Mouse (Mus musculus): ENCODE results near the gene C1qtnf2. TPM values are rescaled to one million over a fixed set of nuclear protein-coding genes. Genes with fewer than 3 reads are reported as not detected.
A peak's percentile ranks its signal among the peaks of the same experiment; 100 is the strongest.

Gene C1qtnf2
- 30.4 and 38.4 TPM in 2 replicates for polyA plus RNA-seq (2015; fragmentation: Nextera tagmentation; extraction: Ambion mirVana)

GRCm38 (mm10) chr11:43474225-43474774, at the start of gene C1qtnf2:
Gene C1qtnf2, plus strand, starts transcription at chr11:43474276.
- 4% methylated on average over 24 of the region's 24 CpGs for WGBS
- H3K9me3 ChIP-seq (replicated peaks), result no peaks in the 10 kb centered on the region
- peaks cover 19% of the 10 kb centered on the region for H3K4me1 ChIP-seq
- H3K4me2 ChIP-seq (replicated peaks), result peak within 1 kb of the TSS; percentile 59
- H3K27me3 ChIP-seq, result no peaks in the 10 kb centered on the region
- H3K4me3 ChIP-seq (replicated peaks), result peak within 1 kb of the TSS; percentile 39
- 0 out of 2 replicates have a peak, but pooled peaks have one; percentile 51 for ATAC-seq (ENCODE audit: insufficient number of reproducible peaks, low FRiP score, low TSS enrichment, low read depth)
- H3K36me3 ChIP-seq, result no peaks in the 10 kb centered on the region
- peak within 1 kb of the TSS; percentile 11; the same call in 1 of the 2 replicates for H3K27ac ChIP-seq (replicated peaks)
- H3K9ac ChIP-seq, result peak within 1 kb of the TSS; percentile 18; the same call in 1 of the 2 replicates

- 75% methylated on average over 5 of the region's 5 CpGs for WGBS
- Histone ChIP-seq H3K9ac (no peak overlapping the region), H3K9me3 (replicated peaks) (no peaks in the 10 kb centered on the region), H3K27me3 (no peaks in the 10 kb centered on the region), H3K36me3 (peaks cover 20% of the 10 kb centered on the region), H3K4me1 (peaks cover 7% of the 10 kb centered on the region), H3K4me3 (replicated peaks) (no peak overlapping the region), H3K27ac (replicated peaks) (no peak overlapping the region), H3K4me2 (replicated peaks) (no peak overlapping the region)
- ATAC-seq (ENCODE audit: insufficient number of reproducible peaks, low FRiP score, low TSS enrichment, low read depth), result no peak
Observed at GRCm38 (mm10) chr11:43424386-43424785, 49.7 kb upstream of the C1qtnf2 start.

- H3K9me3 ChIP-seq (replicated peaks), result no peaks in the 10 kb centered on the region
- H3K4me2 ChIP-seq (replicated peaks), result peak overlapping the region; percentile 53
- 92% methylated on average over 9 of the region's 9 CpGs for WGBS
- 0 out of 2 replicates have a peak, but pooled peaks have one; percentile 51 for ATAC-seq (ENCODE audit: insufficient number of reproducible peaks, low FRiP score, low TSS enrichment, low read depth)
- no peak overlapping the region for H3K9ac ChIP-seq
- peaks cover 16% of the 10 kb centered on the region for H3K36me3 ChIP-seq
- no peaks in the 10 kb centered on the region for H3K27me3 ChIP-seq
- H3K4me1 ChIP-seq, result peaks cover 7% of the 10 kb centered on the region
- H3K27ac ChIP-seq (replicated peaks), result no peak overlapping the region
- peak overlapping the region; percentile 55 for H3K4me3 ChIP-seq (replicated peaks)
Observed at GRCm38 (mm10) chr11:43425166-43425709, 48.8 kb upstream of the C1qtnf2 start.

GRCm38 (mm10) chr11:43425824-43426413, 48.2 kb upstream of the C1qtnf2 start, which contains the start of gene Pttg1:
Gene Pttg1, minus strand, starts transcription at chr11:43426251.
- Histone ChIP-seq H3K9me3 (replicated peaks) (no peaks in the 10 kb centered on the region), H3K27ac (replicated peaks) (peak within 1 kb of the TSS; percentile 58), H3K27me3 (no peaks in the 10 kb centered on the region), H3K4me2 (replicated peaks) (peak within 1 kb of the TSS; percentile 53), H3K4me3 (replicated peaks) (peak within 1 kb of the TSS; percentile 55), H3K4me1 (peaks cover 7% of the 10 kb centered on the region), H3K36me3 (peaks cover 12% of the 10 kb centered on the region), H3K9ac (peak within 1 kb of the TSS; percentile 63)
- 3% methylated on average over 27 of the region's 27 CpGs for WGBS
- ATAC-seq (ENCODE audit: insufficient number of reproducible peaks, low FRiP score, low TSS enrichment, low read depth), result peak; percentile 92

- Histone ChIP-seq H3K27me3 (no peaks in the 10 kb centered on the region), H3K9me3 (replicated peaks) (no peaks in the 10 kb centered on the region), H3K36me3 (peaks cover 9% of the 10 kb centered on the region; the same call in 1 of the 2 replicates), H3K9ac (0 out of 2 replicates have a peak overlapping the region, but pooled peaks have one; percentile 6), H3K4me1 (peaks cover 7% of the 10 kb centered on the region), H3K27ac (replicated peaks) (peak overlapping the region; percentile 58), H3K4me2 (replicated peaks) (peak overlapping the region; percentile 53), H3K4me3 (replicated peaks) (peak overlapping the region; percentile 55)
- 13% methylated on average over 7 of the region's 7 CpGs for WGBS
- no peak; the same call in 1 of the 2 replicates for ATAC-seq (ENCODE audit: insufficient number of reproducible peaks, low FRiP score, low TSS enrichment, low read depth)
Observed at GRCm38 (mm10) chr11:43426414-43426884, 47.6 kb upstream of the C1qtnf2 start.

GRCm38 (mm10) chr11:43433254-43434023, 40.6 kb upstream of the C1qtnf2 start, which contains the start of gene Slu7:
Gene Slu7, plus strand, starts transcription at chr11:43433744.
- H3K4me1 ChIP-seq, result peaks cover 7% of the 10 kb centered on the region
- H3K27ac ChIP-seq (replicated peaks), result peak within 1 kb of the TSS; percentile 39; the same call in 1 of the 2 replicates
- peak within 1 kb of the TSS; percentile 74 for H3K9ac ChIP-seq
- ATAC-seq (ENCODE audit: insufficient number of reproducible peaks, low FRiP score, low TSS enrichment, low read depth), result peak; percentile 81
- peak within 1 kb of the TSS; percentile 51 for H3K4me2 ChIP-seq (replicated peaks)
- WGBS, result 7% methylated on average over 38 of the region's 38 CpGs
- no peaks in the 10 kb centered on the region for H3K27me3 ChIP-seq
- H3K4me3 ChIP-seq (replicated peaks), result peak within 1 kb of the TSS; percentile 93
- H3K9me3 ChIP-seq (replicated peaks), result no peaks in the 10 kb centered on the region
- H3K36me3 ChIP-seq, result peaks cover 13% of the 10 kb centered on the region

GRCm38 (mm10) chr11:43434024-43434407, 40.1 kb upstream of the C1qtnf2 start:
- WGBS, result 8% methylated on average over 9 of the region's 9 CpGs

GRCm38 (mm10) chr11:43441121-43441520, 33.0 kb upstream of the C1qtnf2 start:
- ATAC-seq (ENCODE audit: insufficient number of reproducible peaks, low FRiP score, low TSS enrichment, low read depth), result no peak
- H3K9ac ChIP-seq, result no peak overlapping the region
- WGBS, result 92% methylated on average over 10 of the region's 10 CpGs
- no peaks in the 10 kb centered on the region for H3K27me3 ChIP-seq
- no peak overlapping the region for H3K27ac ChIP-seq (replicated peaks)
- H3K4me2 ChIP-seq (replicated peaks), result no peak overlapping the region
- H3K4me1 ChIP-seq, result no peaks in the 10 kb centered on the region
- no peak overlapping the region for H3K4me3 ChIP-seq (replicated peaks)
- peaks cover 88% of the 10 kb centered on the region for H3K36me3 ChIP-seq
- H3K9me3 ChIP-seq (replicated peaks), result no peaks in the 10 kb centered on the region

More at GRCm38 (mm10) chr11:43434024-43434407, 40.1 kb upstream of the C1qtnf2 start:
- Histone ChIP-seq H3K36me3 (peaks cover 18% of the 10 kb centered on the region), H3K9ac (peak overlapping the region; percentile 74), H3K27ac (replicated peaks) (peak overlapping the region; percentile 39; the same call in 1 of the 2 replicates), H3K27me3 (no peaks in the 10 kb centered on the region), H3K9me3 (replicated peaks) (no peaks in the 10 kb centered on the region), H3K4me1 (peaks cover 7% of the 10 kb centered on the region), H3K4me3 (replicated peaks) (peak overlapping the region; percentile 93), H3K4me2 (replicated peaks) (peak overlapping the region; percentile 51)
- 0 out of 2 replicates have a peak, but pooled peaks have one; percentile 15 for ATAC-seq (ENCODE audit: insufficient number of reproducible peaks, low FRiP score, low TSS enrichment, low read depth)

GRCm38 (mm10) chr11:43443183-43443582, 30.9 kb upstream of the C1qtnf2 start:
- Histone ChIP-seq H3K27ac (replicated peaks) (no peak overlapping the region), H3K27me3 (no peaks in the 10 kb centered on the region), H3K4me3 (replicated peaks) (no peak overlapping the region), H3K36me3 (peaks cover 89% of the 10 kb centered on the region), H3K4me1 (no peaks in the 10 kb centered on the region), H3K9me3 (replicated peaks) (no peaks in the 10 kb centered on the region), H3K9ac (no peak overlapping the region), H3K4me2 (replicated peaks) (no peak overlapping the region)
- no peak for ATAC-seq (ENCODE audit: insufficient number of reproducible peaks, low FRiP score, low TSS enrichment, low read depth)
- 95% methylated on average over 13 of the region's 13 CpGs for WGBS

GRCm38 (mm10) chr11:43449916-43450315, 24.2 kb upstream of the C1qtnf2 start:
- ATAC-seq (ENCODE audit: insufficient number of reproducible peaks, low FRiP score, low TSS enrichment, low read depth), result no peak

More at GRCm38 (mm10) chr11:43449916-43450315, 24.2 kb upstream of the C1qtnf2 start:
- H3K36me3 ChIP-seq, result peaks cover 25% of the 10 kb centered on the region
- no peak overlapping the region for H3K9ac ChIP-seq
- no peak overlapping the region for H3K27ac ChIP-seq (replicated peaks)
- H3K4me1 ChIP-seq, result no peaks in the 10 kb centered on the region
- no peaks in the 10 kb centered on the region for H3K27me3 ChIP-seq
- 74% methylated on average over 2 of the region's 2 CpGs for WGBS
- no peaks in the 10 kb centered on the region for H3K9me3 ChIP-seq (replicated peaks)
- H3K4me2 ChIP-seq (replicated peaks), result no peak overlapping the region
- no peak overlapping the region for H3K4me3 ChIP-seq (replicated peaks)

Measured in embryonic facial prominence, embryonic 15.5 days (tissue).